Mouse (Mus musculus) CD4-positive naive resting alpha-beta T cell, adult 57 days (primary cell): Measurements from ENCODE around the gene Rhag. TPM values are rescaled to one million over a fixed set of nuclear protein-coding genes. Genes with fewer than 3 reads are reported as not detected.

Experiments
- total RNA-seq: library from RNA; stranded (reverse); gene quantifications from one replicate; pipeline ENCODE4 v1.2.4, GENCODE M21; 2023

Rhag gene
- not detected for total RNA-seq

GRCm38 (mm10) chr17:40810934-40811333 lies at the start of gene Rhag:
TSS of gene Rhag (plus strand) at chr17:40811126.

DNA sequence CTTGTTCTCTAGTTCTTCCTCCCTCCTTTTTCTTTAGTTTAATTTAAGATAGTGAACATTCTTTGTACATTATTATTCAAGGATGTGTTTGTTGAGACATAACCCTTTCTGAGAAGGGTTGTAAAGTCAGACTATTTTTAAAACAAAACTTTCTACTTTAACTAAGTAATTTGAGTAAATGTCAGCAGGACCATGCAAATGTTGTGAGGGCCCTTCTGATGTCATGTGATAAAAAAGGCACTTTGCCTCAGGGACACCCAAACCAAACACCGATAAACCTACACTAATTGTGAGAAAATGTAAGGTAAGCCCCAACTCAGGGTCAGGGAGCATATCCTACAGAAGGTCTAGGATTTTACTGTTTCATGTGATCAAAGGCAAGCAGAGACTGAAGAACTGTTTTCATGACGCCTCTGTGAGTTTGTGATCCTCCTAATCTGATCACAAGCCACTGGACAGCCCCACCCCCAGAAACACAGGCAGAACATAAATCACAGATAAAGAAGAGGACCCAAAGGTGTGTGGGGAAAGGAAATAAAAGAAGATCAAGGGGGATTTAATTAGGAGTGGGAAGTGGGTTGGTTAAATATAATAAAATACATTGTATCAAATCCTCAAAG lies 3.9 kb upstream of the Rhag start, which contains the start of gene Crisp2:
Gene Crisp2 (minus strand): TSS at position 51 of the 620 bp plus-strand sequence.

DNA sequence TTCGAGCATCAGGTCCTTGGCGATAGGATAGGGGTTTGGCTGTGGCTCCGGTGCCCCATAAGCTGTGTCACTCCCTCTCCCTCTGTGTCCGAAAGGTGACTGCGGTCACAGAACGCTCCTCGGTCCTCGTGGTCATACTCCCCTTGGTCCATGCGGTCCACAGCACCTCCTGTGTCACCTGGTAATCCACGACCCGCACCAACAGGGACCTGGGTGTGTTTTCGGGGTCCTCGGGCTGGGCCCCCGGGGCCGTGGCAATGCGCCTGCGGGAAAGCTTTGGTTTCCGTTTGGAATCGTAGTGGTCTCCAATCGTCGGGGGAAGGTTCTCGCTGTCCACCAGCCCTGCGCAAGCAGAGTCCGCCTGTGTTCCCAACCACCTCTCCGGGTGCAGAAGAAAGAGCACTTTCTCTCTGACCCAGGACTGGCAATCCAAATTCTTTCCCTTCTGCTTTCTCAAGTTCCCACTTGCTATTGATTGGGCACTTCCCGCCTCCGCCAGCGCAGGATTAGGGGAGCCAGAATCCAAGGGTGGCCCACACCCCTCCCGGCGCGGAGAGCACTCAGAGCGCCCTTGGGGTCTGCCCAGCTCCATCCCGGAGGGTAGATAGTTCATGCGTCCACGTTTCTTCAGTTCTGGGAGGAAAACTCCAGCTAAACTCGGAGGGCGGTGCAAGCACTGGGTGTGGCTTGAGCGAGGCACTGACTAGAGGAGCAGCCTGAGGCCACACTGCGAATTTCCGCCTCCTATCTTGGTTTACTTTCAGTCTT lies 69.2 kb downstream of the Rhag start, which contains the start of gene 9130008F23Rik:
Gene 9130008F23Rik (minus strand): TSS at position 636 of the 768 bp plus-strand sequence.

Other genes starting within 250 kb of the Rhag start
- gene Esp6, start 249.6 kb upstream of the Rhag start, total RNA-seq, result not detected
- not detected for gene Esp4, start 212.5 kb upstream of the Rhag start, total RNA-seq
- not detected for gene Esp3, start 179.1 kb upstream of the Rhag start, total RNA-seq
- gene Esp1, start 84.0 kb upstream of the Rhag start, total RNA-seq, result not detected
- not detected for gene Crisp2, start 4.1 kb upstream of the Rhag start, total RNA-seq
- not detected for gene 9130008F23Rik, start 69.4 kb downstream of the Rhag start, total RNA-seq
- gene Glyatl3, start 103.2 kb downstream of the Rhag start, total RNA-seq, result not detected
- gene Mut, start 123.6 kb downstream of the Rhag start, total RNA-seq, result 10.0 TPM
- gene Cenpq, start 123.9 kb downstream of the Rhag start, total RNA-seq, result 28.6 TPM